Mouse (Mus musculus) kidney, adult 2 months (tissue): ENCODE data around the gene Slit2. TPM values are rescaled to one million over a fixed set of nuclear protein-coding genes. Genes with fewer than 3 reads are reported as not detected.

Experiments used
- DNase-seq: peaks from one replicate; pipeline ENCODE4 v3.0.0; 2021
- H3K27ac ChIP-seq: fragments of 200-500 bp; 2 replicates; pipeline ENCODE4 v1.5.1; 2012; ENCODE audit warnings: low read depth, low read length, control low read depth, inconsistent platforms; ENCODE audit not compliant: insufficient read depth
- H3K27me3 ChIP-seq: fragments of 200-500 bp; replicated peaks from 2 replicates; pipeline ENCODE4 v1.6.1; 2012; ENCODE audit warnings: mild to moderate bottlenecking, moderate library complexity, low read length, inconsistent platforms; ENCODE audit not compliant: control insufficient read depth, insufficient read depth
- H3K36me3 ChIP-seq: fragments of 200-500 bp; 2 replicates; pipeline ENCODE4 v1.6.1; 2012; ENCODE audit warnings: mild to moderate bottlenecking, moderate library complexity, low read length, inconsistent platforms; ENCODE audit not compliant: control insufficient read depth, insufficient read depth
- H3K4me1 ChIP-seq: fragments of 200-500 bp; 2 replicates; pipeline ENCODE4 v1.6.1; 2011; ENCODE audit warnings: low read length; ENCODE audit not compliant: control insufficient read depth, insufficient read depth
- H3K4me3 ChIP-seq: fragments of 200-500 bp; 2 replicates; pipeline ENCODE4 v1.5.1; 2011; ENCODE audit warnings: mild to moderate bottlenecking, low read depth, low read length, control low read depth; ENCODE audit not compliant: insufficient read depth
- CTCF ChIP-seq: fragments of 200-500 bp; conservative IDR thresholded peaks from 2 replicates; pipeline ENCODE4 v1.5.1; 2011; ENCODE audit warnings: low read depth, mild to moderate bottlenecking, control low read depth, low read length, moderate library complexity, mixed read lengths; ENCODE audit not compliant: insufficient read depth, insufficient read length
- POLR2A ChIP-seq: fragments of 200-500 bp; IDR thresholded peaks from one replicate; pipeline ENCODE4 v1.6.1; 2011; ENCODE audit warnings: low read depth, low read length, control low read depth
- WGBS: fragments of 180-500 bp; shearing (Covaris S2); methylation state at CpG from one replicate; pipeline ENCODE4 v1.1.7; 2018; 5-methylcytosine and 5-hydroxymethylcytosine counted together
- polyA plus RNA-seq: library from polyadenylated mRNA; depleted of rRNA; stranded (reverse); fragments of >200 nt; gene quantifications from 2 replicates; pipeline ENCODE4 v1.2.3, GENCODE M21; 2012

Gene Slit2
- polyA plus RNA-seq, 1 experiment, result 8.4 TPM

- H3K4me1 ChIP-seq, result no peaks in the 10 kb centered on the region
- no peak overlapping the region for H3K27ac ChIP-seq
- H3K36me3 ChIP-seq, result no peaks in the 10 kb centered on the region
- H3K27me3 ChIP-seq, result no peaks in the 10 kb centered on the region
- peak; percentile 36 for DNase-seq
- 42% methylated on average over 5 of the region's 5 CpGs for WGBS
- TF ChIP-seq POLR2A (no peak), CTCF (no peak)
- no peak overlapping the region for H3K4me3 ChIP-seq
Observed at GRCm38 (mm10) chr5:48345095-48345982, 362.4 kb downstream of the Slit2 start.

- DNase-seq, result no peak
- 77% methylated on average over 2 of the region's 2 CpGs for WGBS
- H3K36me3 ChIP-seq, result no peaks in the 10 kb centered on the region
- H3K4me1 ChIP-seq, result no peaks in the 10 kb centered on the region
- H3K27ac ChIP-seq, result no peak overlapping the region
- no peak overlapping the region for H3K4me3 ChIP-seq
- H3K27me3 ChIP-seq, result no peaks in the 10 kb centered on the region
- no peak for TF ChIP-seq POLR2A
- no peak for TF ChIP-seq CTCF
Observed at GRCm38 (mm10) chr5:48345983-48346648, 363.2 kb downstream of the Slit2 start.

GRCm38 (mm10) chr5:48349309-48349708 is 366.4 kb downstream of the Slit2 start:
- no peak overlapping the region for H3K27ac ChIP-seq
- no peaks in the 10 kb centered on the region for H3K4me1 ChIP-seq
- no peaks in the 10 kb centered on the region for H3K27me3 ChIP-seq
- TF ChIP-seq POLR2A (no peak), CTCF (no peak)
- WGBS, result 87% methylated on average over 1 of the region's 1 CpGs
- H3K4me3 ChIP-seq, result no peak overlapping the region
- DNase-seq, result no peak
- H3K36me3 ChIP-seq, result no peaks in the 10 kb centered on the region
